Mouse (Mus musculus): ENCODE measurements around the gene Gpr25. TPM values are rescaled to one million over a fixed set of nuclear protein-coding genes. Genes with fewer than 3 reads are reported as not detected.
A peak's percentile ranks its signal among the peaks of the same experiment; 100 is the strongest.

The Gpr25 gene
- 0.12 TPM in 1 of 2 replicates, not detected in the other for polyA plus RNA-seq (2012; rRNA removed)

DNA sequence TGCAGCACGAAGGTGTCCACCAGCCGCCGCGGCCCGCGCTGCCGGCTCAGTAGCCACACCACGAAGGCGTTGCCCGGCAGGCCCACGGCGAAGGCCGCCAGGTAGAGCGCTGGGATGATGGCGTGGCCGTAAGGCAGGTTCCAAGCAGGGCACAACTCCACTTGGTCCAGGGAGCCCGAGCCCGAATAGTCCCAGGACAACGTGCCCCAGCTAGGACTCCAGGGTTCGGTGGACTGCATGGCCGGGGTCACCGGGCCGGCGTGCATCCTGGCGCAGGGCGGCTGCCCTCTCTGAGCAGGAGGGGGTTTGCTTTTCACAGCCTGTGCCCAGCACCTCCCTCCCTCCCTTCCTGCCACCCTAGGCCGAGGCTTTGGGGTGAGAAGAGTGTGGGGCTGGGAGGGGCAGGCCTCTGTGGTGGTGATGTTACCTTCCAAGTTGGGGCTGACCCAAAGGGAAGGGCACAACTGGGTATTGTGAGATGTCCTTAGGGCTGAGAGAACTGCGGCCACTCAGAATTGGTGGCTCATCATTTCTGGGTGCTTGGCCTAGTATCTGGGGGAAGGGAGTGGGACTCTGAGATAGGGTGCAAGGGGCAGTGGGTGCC is at the start of gene Gpr25:
Gene Gpr25 (minus strand): TSS at position 239 of the 604 bp plus-strand sequence.
- 17% methylated on average over 28 of the region's 28 CpGs for WGBS

DNA sequence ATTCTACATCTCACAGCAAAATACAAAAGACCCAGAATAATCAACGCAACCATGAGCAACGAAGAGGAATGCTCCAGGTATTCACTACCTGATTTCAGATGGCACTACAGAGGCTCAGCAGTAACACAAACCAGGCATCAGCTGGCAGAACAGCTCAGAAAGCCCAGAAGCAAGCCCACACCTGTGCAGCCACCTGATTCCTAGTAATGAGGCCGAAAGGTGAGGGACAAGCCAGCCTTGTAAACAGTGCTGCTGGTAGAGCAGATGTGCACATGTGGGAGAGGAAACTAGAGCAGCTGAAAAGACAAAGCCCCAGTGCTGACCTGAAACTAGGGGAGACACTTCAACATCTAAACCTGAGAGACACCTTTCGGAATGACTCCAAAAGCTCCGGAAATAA is 48.5 kb upstream of the Gpr25 start:
- no peak for DNase-seq (ENCODE audit: low read depth, low spot score)
- 90% methylated on average over 5 of the region's 5 CpGs for WGBS

More for the DNA sequence above, at the start of gene Gpr25:
- DNase-seq (ENCODE audit: low read depth, low spot score) = no peak

DNA sequence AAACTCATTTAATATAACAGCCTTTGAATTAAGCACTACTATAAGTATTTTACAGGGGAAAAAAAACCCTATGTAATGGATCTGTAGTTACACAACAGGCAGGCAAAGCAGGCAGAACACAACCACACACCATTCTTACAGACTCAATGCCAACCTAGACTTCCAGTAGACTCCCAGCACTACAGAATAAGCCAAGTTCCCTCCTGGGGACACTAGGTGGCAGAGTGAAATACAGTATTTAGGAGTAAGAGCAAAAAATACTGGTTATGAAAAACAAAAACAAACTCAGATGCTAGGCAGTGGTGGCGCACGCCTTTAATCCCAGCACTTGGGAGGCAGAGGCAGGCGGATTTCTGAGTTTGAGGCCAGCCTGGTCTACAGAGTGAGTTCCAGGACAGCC is 45.8 kb upstream of the Gpr25 start:
- WGBS = 46% methylated on average over 3 of the region's 3 CpGs

DNA sequence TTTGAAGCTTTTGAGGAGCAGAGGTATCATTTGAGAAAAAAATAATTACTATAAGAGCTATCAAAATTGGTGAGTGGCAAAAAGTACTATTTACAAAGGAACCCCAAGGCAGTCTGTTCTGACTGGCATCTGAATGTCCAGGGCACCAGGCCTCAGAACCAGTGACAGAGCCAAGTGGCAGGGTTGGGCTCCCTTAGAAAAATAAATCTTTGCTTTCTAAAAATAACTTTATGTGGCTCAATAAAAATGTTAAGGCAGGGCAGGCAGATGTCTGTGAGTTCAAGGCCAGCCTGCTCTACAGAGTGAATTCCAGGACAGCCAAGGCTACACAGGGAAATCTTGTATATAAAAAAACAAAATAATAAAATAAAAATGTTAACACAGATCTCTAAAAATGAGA is 33.3 kb upstream of the Gpr25 start:
- DNase-seq (ENCODE audit: low read depth, low spot score) = no peak

More for the DNA sequence above, 45.8 kb upstream of the Gpr25 start:
- DNase-seq (ENCODE audit: low read depth, low spot score) = peak; percentile 18

DNA sequence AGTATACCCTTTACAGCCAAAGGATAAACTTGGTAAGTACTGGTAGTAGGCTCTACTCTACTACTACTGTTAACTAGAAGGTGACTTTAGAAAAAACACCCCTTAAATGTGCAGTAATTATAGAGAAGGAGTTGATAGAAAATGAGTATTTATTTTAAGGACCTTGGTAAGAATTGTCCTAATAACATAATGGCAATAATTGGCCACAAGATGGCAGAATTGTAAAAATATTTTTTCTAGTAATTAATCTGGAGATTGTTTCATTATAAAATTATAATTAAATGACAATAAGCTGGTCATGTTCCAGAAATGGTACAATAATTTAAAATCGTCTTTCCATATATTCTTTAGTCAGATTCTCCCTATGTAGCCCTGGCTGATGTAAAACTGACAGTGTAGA is 29.1 kb upstream of the Gpr25 start:
- 77% methylated on average over 1 of the region's 1 CpGs for WGBS
- DNase-seq (ENCODE audit: low read depth, low spot score) = no peak

DNA sequence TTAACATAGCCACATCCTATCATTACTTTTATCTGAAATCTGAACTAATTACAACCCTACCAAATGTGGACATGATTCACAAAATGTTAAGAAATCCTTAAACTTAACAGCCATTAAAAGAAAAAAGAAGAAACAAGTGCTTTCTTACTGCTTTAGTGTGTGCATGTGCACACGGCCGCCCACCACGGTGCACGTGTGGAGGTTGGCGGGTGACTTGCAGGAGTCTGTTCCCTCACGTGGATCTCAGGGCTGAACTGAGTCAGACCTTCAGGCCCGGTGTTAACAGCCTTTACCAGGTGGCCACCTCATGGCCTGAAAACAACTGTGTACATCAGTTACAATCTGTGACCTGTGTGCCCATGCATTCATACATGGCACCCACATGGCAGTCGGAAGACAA is 16.7 kb upstream of the Gpr25 start:
- no peak for DNase-seq (ENCODE audit: low read depth, low spot score)
- WGBS = 88% methylated on average over 8 of the region's 8 CpGs

DNA sequence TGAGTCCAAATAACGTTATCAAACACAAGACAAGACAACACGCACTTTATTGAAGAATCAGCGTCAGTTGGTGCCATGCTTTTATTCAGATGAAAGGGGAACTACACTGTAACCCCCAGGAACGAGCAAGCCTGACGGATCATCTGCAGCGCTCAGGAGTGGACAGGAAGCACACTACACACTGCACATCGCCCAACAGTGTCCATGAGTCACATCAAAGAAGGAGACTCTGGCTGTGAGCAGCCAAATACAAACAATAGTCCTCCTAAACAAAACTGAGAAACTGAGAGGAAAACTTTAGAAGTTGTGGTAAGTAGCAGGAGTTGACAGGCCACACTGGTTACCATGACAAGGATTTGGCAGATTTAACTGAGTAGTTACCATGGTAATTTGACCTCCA is 7.6 kb upstream of the Gpr25 start:
- no peak for DNase-seq (ENCODE audit: low read depth, low spot score)
- WGBS = 84% methylated on average over 7 of the region's 7 CpGs

DNA sequence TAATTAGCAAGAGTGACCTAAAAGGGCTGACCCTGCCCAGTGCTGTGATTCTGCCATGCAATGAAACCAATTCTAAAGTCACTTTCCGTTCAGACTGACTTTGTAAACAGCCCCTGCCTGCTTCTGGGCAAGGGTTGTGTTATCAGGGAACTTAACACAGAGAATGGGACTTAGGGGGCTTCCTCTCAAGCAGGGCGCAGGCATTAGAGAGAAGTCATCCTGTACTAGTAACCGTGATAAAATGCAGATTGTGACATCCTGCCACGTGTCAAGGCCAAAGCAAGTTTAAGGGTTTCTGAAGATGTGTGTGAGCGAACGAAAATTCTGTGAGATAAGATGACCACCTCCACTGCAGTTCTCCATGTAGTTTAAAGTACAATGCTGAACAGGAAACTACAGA is 5.5 kb upstream of the Gpr25 start:
- 59% methylated on average over 6 of the region's 6 CpGs for WGBS
- DNase-seq (ENCODE audit: low read depth, low spot score) = no peak

DNA sequence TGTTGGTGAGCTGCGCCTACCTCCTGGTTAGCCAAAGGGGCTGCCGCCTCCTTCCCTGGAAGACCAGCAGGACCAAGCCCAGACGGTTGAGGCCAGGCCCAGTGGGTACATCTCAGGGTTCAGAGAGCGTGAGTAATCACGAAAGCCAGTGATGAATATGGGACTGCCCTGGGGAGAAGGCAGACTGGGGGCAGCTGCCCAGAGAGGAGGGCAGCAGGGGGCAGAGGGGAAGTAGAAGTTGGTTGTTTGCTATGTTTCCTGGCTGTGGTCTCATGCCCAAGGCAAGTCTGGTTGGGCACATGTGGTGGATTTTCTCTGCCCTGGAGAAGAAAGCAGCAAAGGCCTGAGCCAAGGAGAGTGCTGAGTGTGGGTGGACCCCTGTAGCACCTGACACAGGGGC is 2.7 kb upstream of the Gpr25 start:
- DNase-seq (ENCODE audit: low read depth, low spot score) = no peak
- WGBS = 78% methylated on average over 5 of the region's 5 CpGs

DNA sequence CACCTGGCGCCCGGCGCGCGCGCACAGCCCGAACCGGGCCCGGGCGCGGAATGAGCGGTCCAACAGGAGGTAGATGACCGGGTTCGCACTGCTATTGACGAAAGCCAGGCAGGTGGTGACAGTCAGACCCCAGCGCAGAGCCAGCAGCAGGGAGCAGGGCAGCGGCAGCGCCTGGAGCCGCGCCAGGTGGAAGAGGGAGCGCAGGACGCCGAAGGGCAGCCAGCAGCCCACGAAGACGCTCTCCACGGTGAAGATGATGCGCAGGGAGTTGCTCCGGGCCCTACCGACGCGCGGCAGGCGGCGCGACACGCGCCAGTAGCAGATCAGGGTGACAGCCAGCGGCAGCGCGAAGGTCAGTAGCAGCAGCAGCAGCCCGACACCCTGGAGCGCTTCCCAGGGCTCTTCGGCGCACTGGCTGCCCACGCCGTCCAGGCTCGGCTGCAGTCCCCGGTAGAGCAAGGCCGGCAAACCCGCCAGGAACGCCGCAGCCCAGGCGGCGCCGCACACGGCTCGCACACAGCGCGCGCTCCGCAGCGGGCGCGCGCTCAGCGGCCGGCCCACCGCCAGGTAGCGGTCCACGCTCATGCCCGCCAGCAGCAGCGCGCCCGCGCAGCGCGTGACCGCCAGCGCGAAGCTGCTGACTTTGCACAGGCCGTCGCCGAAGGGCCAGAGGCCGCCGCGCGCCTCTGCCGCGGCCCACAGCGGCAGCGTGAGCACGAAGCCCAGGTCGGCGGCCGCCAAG is 609 bp downstream of the Gpr25 start:
- under 1% methylated on average over 93 of the region's 95 CpGs for WGBS
- DNase-seq (ENCODE audit: low read depth, low spot score) = no peak

DNA sequence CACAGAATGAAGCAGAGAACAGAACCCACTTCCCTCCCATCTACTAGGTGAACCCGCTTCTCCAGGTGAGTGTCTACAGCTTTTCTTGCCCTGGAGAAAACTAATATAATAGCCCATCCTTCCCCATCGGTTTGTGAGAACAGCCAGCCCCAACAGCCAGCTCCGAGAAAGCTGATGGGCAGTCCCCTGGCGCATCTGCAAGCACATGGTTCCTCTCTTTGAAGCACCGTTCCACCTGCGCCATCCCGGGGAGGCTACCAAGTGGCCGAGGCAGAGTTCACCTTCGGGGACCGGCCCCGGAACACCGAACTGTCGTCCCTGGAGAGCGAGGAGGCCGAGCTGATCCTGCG is 1.2 kb downstream of the Gpr25 start:
- 2% methylated on average over 16 of the region's 16 CpGs for WGBS
- no peak for DNase-seq (ENCODE audit: low read depth, low spot score)

DNA sequence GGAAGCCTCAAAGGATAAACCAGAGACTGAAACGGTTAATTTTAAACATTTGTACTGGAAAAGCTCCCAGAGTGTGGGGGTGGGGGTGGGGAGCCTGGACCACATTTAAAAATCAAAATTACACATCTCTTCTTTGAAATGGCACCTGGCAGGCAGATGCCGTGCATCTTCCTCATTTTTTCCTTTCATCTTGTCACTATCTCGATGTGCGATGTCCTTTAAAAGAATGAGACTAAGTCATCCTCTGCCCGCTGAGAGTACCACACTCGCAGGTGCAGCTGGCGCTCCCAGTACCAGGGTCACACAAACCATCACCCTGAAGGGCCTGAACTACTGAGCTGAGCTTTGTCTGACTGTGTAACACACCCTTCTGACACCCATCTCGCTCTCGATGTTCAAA is 2.2 kb downstream of the Gpr25 start:
- no peak for DNase-seq (ENCODE audit: low read depth, low spot score)
- WGBS = 62% methylated on average over 9 of the region's 9 CpGs

DNA sequence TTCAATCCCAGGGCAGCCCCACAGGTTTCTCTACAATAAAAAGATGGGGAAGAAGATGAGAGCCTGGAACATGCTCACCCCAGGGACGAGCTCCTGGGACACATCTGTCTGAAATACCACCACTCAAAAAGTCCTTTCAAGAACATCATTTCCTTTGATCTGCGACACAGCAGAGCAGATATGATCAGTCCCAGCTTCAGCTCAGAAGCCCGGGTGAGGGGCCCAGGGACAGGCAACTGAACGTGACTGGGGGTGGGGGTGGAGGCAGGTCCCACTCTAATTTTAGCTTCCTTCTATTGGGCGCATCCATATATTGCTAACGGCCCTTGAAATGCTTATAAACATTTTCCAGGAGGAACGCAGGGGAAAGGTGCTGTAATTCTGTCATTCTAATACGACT is 5.0 kb downstream of the Gpr25 start:
- DNase-seq (ENCODE audit: low read depth, low spot score) = no peak

DNA sequence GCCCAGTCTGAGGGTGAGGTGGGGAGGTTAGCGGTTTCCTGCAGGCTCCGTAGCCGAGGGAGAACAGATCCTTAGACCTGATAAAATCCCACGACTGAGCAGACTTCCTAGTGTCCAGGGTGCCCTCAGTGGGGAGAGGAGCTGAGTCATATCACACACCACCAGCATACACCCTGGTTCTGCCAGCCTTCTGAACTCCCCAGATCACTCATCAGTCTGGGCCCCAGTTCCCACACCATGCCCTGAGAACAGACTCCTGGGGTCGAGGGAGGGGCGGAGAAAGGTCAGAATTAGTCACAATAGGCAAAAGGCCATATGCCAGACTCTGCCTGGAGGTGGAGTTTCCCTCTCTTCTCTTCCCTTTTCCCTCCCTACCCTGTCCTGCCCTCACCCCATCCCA is 5.5 kb downstream of the Gpr25 start:
- DNase-seq (ENCODE audit: low read depth, low spot score) = no peak
- 49% methylated on average over 6 of the region's 6 CpGs for WGBS

More for the DNA sequence above, 5.0 kb downstream of the Gpr25 start:
- 63% methylated on average over 8 of the region's 8 CpGs for WGBS

DNA sequence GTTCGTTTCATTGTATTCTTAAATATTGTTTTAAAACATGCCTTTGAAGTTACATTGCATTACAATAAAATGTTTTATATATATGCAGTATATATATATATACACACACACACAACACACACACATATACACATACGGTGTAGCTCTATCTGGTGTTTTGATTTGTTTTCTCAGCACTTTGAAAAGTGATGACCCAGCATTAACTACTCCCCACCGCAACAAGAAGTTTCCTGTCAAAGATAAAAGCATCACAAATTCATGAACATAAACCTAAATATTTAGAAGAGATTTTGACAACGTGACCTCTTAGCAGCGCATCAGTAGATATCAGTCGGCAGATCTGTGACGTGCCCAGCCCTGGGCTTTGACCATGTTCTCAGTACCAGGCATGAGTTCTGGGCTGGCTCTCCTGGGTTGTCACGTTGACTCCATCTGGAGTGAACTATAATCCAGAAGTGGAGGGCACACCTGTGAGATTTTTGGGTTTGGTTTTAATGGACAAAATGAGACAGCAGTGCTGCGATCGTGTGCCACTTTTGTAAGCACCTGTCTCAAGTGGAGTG is 6.1 kb downstream of the Gpr25 start:
- WGBS = 73% methylated on average over 10 of the region's 10 CpGs
- DNase-seq (ENCODE audit: low read depth, low spot score) = no peak

DNA sequence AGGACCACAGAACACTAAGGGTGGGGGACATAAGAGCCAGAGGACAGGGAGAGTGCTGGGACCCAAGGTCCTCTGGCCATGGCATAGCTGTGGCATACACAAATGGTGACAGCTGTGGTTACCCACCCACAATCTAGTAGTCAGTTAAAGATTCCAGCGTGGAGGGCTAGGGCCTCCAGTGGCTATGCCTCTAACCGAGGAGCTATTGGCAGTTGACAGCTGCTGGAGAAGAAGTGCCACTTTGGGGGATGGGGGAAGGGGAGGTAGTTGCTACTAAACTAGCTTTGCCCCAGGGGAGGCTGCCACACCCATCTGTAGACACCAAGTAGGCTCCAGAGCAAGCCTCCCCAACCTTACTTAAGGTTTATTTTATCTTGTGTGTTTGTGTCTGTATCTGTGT is 7.2 kb downstream of the Gpr25 start:
- no peak for DNase-seq (ENCODE audit: low read depth, low spot score)
- WGBS = 32% methylated on average over 2 of the region's 2 CpGs

DNA sequence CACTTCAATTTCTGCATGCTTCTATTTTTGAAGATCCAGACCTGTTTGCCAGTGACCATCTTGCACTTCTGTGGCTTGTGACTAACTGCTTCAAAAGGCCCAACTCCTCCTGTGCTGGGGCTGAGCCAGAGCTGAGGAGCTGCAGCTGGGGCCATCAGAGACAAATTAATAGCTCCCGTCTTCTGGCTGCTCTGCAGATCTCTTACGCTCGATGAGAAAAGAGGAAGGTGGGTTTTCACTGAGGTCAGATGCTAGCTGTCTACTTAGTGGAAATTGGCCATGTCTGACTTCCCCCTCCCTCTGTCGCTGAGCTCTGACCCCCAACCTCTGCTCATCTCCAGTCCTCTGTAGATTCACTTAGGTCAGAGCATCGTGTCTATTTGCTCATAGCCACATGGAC is 11.0 kb downstream of the Gpr25 start:
- DNase-seq (ENCODE audit: low read depth, low spot score) = no peak
- WGBS = 47% methylated on average over 5 of the region's 5 CpGs

DNA sequence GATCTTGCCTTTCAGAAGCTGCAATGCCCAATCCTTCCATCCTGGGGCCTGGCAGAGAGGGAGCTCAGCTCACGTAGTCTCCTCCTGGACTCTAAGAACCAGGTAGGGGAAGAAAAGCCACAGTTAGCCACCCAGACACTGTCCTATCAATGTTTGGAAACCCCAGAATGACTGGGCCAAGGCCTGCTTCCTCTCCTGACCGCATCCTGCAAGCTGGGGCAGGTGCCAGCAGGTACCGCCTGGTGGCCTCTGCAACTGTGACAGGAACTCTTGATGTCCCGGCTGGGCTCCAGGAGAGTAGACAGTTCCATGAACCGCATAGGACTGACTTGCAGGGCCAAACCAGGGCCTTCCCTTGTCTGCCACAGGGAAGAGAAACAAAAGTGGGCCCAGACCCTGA is 13.3 kb downstream of the Gpr25 start:
- no peak for DNase-seq (ENCODE audit: low read depth, low spot score)
- whole genome bisulfite sequencing = 87% methylated on average over 5 of the region's 5 CpGs

DNA sequence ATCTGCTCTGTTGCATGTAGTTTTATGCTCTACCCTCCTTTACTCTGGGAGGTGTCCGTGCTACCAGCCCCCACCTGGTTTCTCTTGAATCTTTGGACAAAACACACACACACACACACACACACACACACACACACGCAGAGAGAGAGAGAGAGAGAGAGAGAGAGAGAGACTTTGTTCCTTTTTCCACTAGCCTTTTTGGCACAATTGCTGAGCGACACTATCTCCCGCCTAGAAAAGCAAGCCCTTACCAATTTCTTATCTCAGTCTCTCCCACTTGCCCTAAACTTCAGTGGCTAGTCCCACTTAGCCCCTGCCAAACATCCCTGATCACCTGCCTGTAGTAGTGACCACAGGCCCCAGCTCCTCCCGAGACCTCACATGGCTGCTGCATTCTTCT is 16.2 kb downstream of the Gpr25 start:
- WGBS = 79% methylated on average over 5 of the region's 5 CpGs
- no peak for DNase-seq (ENCODE audit: low read depth, low spot score)

DNA sequence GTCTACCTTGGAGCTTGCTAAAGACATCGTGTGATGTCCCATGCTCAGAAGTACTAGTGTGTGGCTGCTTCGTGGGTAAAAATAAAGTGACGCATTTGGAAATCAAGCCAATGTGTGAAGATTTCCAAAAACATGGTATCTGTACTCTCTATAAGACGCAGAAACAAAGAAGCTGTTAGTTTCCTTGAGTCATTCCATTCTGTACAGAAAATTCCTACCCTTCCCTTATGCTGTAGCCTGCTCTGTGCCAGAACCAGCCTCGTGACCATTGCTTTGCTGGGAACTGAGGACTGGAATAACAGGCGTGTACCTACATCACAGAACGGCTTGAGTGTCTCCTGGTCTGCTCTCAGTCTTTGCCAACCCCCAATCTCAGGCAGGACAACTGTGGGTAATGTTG is 18.9 kb downstream of the Gpr25 start:
- 92% methylated on average over 7 of the region's 7 CpGs for WGBS
- no peak for DNase-seq (ENCODE audit: low read depth, low spot score)

DNA sequence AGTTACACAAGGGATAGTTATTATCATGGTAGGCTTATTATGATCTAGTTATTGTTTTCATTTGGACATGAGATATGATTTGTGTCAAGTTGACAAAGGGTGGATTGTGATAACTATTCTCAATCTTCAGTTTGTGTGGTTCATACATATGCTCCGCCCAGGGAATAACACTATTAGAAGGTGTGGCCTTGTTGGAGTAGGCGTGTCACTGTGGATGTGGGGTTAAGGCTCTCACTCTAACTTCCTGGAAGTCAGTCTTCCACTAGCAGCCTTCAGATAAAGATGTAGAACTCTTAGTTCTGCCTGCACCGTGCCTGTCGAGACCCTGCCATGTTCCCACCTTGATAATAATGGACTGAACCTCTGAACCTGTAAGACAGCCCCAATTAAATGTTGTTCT is 22.2 kb downstream of the Gpr25 start:
- DNase-seq (ENCODE audit: low read depth, low spot score) = no peak
- 51% methylated on average over 4 of the region's 4 CpGs for WGBS

Data from large intestine, adult 2 months (tissue).